Mouse (Mus musculus): ENCODE data around the gene Mbd6. TPM values are rescaled to one million over a fixed set of nuclear protein-coding genes. Genes with fewer than 3 reads are reported as not detected.

Mbd6 gene
- polyA plus RNA-seq (2015; fragmentation: Nextera tagmentation; extraction: Ambion mirVana): 12.6 and 15.3 TPM in 2 replicates

DNA sequence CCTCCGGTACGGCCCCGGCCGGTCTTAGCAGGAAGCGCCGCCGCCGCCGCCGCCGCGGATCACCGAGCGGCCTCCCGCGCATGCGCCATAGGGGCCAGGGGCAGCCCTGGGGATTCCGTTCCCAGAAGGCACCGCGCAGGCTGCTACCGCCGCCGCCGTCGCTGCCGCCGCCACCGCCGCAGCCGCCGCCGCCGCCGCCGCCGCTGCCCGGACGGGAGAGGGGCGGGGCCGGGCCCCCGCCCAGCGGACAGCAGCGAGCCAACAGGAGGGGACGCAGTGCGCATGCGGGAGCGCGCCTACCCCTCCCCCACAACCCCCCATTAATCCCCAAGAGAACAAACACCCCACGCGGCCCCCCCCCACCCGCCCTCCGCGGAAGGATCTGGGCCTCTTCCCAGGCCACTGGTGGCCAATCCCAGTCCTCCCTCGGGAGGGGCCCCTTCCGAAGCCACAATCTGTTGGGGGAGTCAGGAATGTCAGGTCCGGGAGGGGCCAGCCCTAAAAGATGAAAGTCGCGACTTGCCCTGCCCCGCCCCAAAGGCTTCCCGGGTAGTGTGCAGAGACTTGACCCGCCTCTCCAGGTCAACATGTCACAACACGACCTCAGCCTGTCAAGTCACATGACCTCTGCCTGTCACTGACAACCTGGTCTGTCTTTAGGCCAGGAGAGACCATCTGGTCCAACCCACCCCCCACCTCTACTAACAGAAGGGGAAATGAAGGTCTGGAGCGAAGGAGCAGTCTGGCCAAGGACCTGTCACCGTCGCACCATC lies at the start of gene Mbd6:
TSS of gene Mbd6 (minus strand) at position 219 of the 773 bp plus-strand sequence.
- H3K9ac ChIP-seq (ENCODE audit: low read depth, low read length): peak within 1 kb of the TSS; percentile 81
- peaks cover 37% of the 10 kb centered on the region for H3K4me1 ChIP-seq (ENCODE audit: control insufficient read depth, insufficient read depth, low read length)
- H3K4me2 ChIP-seq (ENCODE audit: low read length): peak within 1 kb of the TSS; percentile 72
- peak; percentile 3; the same call in 1 of the 2 replicates for ATAC-seq
- peaks cover 12% of the 10 kb centered on the region; the same call in 1 of the 2 replicates for H3K36me3 ChIP-seq (ENCODE audit: control insufficient read depth, insufficient read depth, low read length)
- H3K27me3 ChIP-seq (ENCODE audit: control insufficient read depth, insufficient read depth, low read depth, low read length): no peaks in the 10 kb centered on the region
- no peaks in the 10 kb centered on the region for H3K9me3 ChIP-seq (replicated peaks; ENCODE audit: control insufficient read depth, low read length, poor library complexity, severe bottlenecking)
- peak within 1 kb of the TSS; percentile 96 for H3K27ac ChIP-seq (ENCODE audit: low read length)
- peak within 1 kb of the TSS; percentile 63 for H3K4me3 ChIP-seq (ENCODE audit: low read depth, low read length)
- WGBS: 0% methylated on average over 28 of the region's 65 CpGs

DNA sequence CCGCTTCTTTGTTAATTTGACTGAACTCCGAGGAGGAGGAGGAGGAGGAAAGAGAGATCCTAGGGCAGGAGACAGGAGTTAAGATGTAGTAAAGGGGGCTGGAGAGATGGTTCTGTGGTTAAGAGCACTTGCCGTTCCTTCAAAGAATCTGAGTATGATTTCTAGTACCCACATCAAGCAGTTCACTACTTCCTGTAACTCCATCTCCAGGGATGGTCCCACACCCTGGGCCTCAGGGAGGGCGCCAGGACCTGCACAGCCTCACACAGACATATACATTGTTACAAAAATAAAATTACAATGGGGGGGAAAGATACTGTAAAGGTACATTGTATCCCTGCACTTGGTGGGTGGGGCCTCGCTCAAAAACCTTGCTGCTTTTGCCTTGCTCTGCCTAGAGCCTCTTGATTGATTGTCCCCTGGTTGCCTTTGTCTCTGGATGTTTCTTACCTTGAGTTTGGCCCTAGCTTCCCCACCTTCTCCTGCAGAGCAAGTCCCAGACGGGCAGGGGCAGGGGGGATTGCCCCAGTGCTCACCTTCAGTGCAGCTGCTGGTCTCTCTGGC lies 48.8 kb upstream of the Mbd6 start:
- Histone ChIP-seq H3K4me3 (ENCODE audit: low read depth, low read length) (no peak overlapping the region), H3K9me3 (replicated peaks; ENCODE audit: control insufficient read depth, low read length, poor library complexity, severe bottlenecking) (no peaks in the 10 kb centered on the region), H3K36me3 (ENCODE audit: control insufficient read depth, insufficient read depth, low read length) (no peaks in the 10 kb centered on the region), H3K27me3 (ENCODE audit: control insufficient read depth, insufficient read depth, low read depth, low read length) (peaks cover 28% of the 10 kb centered on the region), H3K4me1 (ENCODE audit: control insufficient read depth, insufficient read depth, low read length) (peaks cover 28% of the 10 kb centered on the region), H3K27ac (ENCODE audit: low read length) (no peak overlapping the region), H3K9ac (ENCODE audit: low read depth, low read length) (no peak overlapping the region), H3K4me2 (ENCODE audit: low read length) (no peak overlapping the region)
- ATAC-seq: no peak
- WGBS: 86% methylated on average over 6 of the region's 6 CpGs

DNA sequence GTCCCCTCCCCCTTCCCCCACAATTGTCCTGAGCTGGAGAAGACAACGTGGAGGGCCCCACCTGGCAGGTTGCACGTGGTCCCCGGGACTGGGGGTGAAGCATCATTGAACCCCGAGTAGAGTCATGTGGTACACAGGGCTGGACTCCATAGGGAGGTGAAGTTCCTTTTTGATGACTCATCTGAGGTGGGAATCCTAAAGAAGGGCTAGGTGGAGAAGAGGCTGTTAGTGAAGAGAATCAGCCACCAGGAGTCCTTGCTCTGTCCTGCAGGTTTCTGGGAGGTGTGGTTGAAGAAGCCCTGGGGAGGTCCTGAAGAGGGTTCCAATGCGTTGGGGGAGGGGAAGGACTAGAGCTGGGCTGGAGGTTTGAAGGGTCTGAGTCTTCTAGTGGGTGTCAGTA lies 48.1 kb upstream of the Mbd6 start:
- no peak overlapping the region for H3K9ac ChIP-seq (ENCODE audit: low read depth, low read length)
- 66% methylated on average over 5 of the region's 5 CpGs for WGBS
- no peak overlapping the region for H3K27ac ChIP-seq (ENCODE audit: low read length)
- no peak overlapping the region for H3K4me3 ChIP-seq (ENCODE audit: low read depth, low read length)
- no peak for ATAC-seq
- no peaks in the 10 kb centered on the region for H3K36me3 ChIP-seq (ENCODE audit: control insufficient read depth, insufficient read depth, low read length)
- peaks cover 24% of the 10 kb centered on the region for H3K27me3 ChIP-seq (ENCODE audit: control insufficient read depth, insufficient read depth, low read depth, low read length)
- H3K4me2 ChIP-seq (ENCODE audit: low read length): no peak overlapping the region
- H3K9me3 ChIP-seq (replicated peaks; ENCODE audit: control insufficient read depth, low read length, poor library complexity, severe bottlenecking): no peaks in the 10 kb centered on the region
- H3K4me1 ChIP-seq (ENCODE audit: control insufficient read depth, insufficient read depth, low read length): peaks cover 24% of the 10 kb centered on the region

DNA sequence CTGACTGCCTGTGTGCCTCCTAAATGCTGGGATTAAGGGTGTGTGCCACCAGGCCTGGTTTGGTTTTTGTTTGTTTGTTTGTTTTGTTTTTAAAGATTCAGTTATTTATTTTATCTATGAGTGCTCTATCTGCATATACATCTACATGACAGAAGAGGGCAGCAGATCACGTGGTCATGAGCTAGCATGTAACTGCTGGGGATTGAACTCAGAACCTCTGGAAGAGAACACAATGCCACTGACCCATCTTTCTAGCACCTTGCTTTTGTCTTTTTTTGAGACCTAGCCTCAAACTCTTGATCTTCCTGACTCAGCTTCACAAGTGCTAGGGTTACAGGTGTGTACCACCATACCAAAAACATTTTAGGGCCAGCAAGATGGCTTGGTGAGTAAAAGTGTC lies 46.5 kb upstream of the Mbd6 start:
- no peak for ATAC-seq
- peaks cover 9% of the 10 kb centered on the region for H3K27me3 ChIP-seq (ENCODE audit: control insufficient read depth, insufficient read depth, low read depth, low read length)
- no peaks in the 10 kb centered on the region for H3K9me3 ChIP-seq (replicated peaks; ENCODE audit: control insufficient read depth, low read length, poor library complexity, severe bottlenecking)
- H3K27ac ChIP-seq (ENCODE audit: low read length): no peak overlapping the region
- peaks cover 14% of the 10 kb centered on the region for H3K4me1 ChIP-seq (ENCODE audit: control insufficient read depth, insufficient read depth, low read length)
- no peak overlapping the region for H3K4me3 ChIP-seq (ENCODE audit: low read depth, low read length)
- H3K9ac ChIP-seq (ENCODE audit: low read depth, low read length): no peak overlapping the region
- WGBS: 62% methylated on average over 1 of the region's 1 CpGs
- H3K36me3 ChIP-seq (ENCODE audit: control insufficient read depth, insufficient read depth, low read length): no peaks in the 10 kb centered on the region
- no peak overlapping the region for H3K4me2 ChIP-seq (ENCODE audit: low read length)

DNA sequence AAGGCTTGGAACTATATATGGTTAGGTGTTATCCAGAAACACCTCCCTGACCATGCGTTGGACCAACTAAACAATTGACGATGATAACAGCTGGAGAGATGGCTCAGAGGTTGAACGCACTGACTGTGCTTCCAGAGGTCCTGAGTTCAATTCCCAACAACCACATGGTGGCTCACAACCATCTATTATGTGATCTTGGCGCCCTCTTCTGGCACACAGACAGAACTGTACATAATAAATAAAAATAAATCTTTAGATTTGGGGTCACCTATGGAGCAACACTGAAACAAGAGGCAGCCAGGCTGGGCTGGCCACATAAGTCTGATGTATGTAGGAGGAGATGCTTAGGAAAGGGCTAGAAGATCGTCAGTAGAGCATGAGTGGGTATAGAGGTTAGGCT lies 44.3 kb upstream of the Mbd6 start:
- ATAC-seq: no peak
- Histone ChIP-seq H3K4me2 (ENCODE audit: low read length) (no peak overlapping the region), H3K4me3 (ENCODE audit: low read depth, low read length) (no peak overlapping the region), H3K27ac (ENCODE audit: low read length) (no peak overlapping the region), H3K9ac (ENCODE audit: low read depth, low read length) (no peak overlapping the region), H3K9me3 (replicated peaks; ENCODE audit: control insufficient read depth, low read length, poor library complexity, severe bottlenecking) (no peaks in the 10 kb centered on the region), H3K4me1 (ENCODE audit: control insufficient read depth, insufficient read depth, low read length) (no peaks in the 10 kb centered on the region), H3K36me3 (ENCODE audit: control insufficient read depth, insufficient read depth, low read length) (no peaks in the 10 kb centered on the region), H3K27me3 (ENCODE audit: control insufficient read depth, insufficient read depth, low read depth, low read length) (peaks cover 15% of the 10 kb centered on the region)
- 67% methylated on average over 5 of the region's 5 CpGs for WGBS

DNA sequence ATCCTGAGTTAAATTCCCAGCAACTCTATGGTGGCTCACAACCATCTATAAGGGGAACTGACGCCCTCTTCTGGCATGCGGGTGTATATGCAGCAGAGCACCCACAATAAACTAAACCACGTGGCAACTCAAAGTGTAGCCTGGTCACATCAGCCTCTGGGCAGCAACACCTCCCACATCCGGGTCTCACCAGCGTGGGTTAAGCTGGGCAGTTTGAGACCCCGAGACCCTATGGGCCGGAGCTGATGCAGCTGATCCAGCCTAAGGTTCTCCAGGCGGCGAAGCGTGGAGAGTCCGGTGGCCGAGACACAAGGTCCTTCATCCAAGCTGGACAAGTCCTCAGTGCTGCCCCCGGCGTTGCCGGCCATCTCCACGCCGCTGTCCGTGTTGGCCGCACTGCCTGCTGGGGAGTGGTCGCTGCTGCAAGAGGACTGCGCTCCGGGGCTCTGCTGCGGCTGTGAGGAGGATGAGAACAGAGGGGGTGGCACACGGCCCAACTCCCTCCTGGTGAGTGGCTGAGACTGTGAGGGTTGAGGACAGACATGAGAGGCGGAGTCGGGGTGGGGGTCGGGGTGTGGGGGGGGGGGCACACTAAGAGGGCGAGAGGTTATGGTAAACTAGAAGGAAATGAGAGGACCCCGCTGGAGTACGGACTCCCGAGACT lies 43.5 kb upstream of the Mbd6 start:
- ATAC-seq: no peak
- no peaks in the 10 kb centered on the region for H3K36me3 ChIP-seq (ENCODE audit: control insufficient read depth, insufficient read depth, low read length)
- H3K4me3 ChIP-seq (ENCODE audit: low read depth, low read length): peak overlapping the region; percentile 30
- H3K9ac ChIP-seq (ENCODE audit: low read depth, low read length): peak overlapping the region; percentile 50; the same call in 1 of the 2 replicates
- no peaks in the 10 kb centered on the region for H3K9me3 ChIP-seq (replicated peaks; ENCODE audit: control insufficient read depth, low read length, poor library complexity, severe bottlenecking)
- H3K27ac ChIP-seq (ENCODE audit: low read length): no peak overlapping the region
- 32% methylated on average over 29 of the region's 31 CpGs for WGBS
- peaks cover 23% of the 10 kb centered on the region for H3K27me3 ChIP-seq (ENCODE audit: control insufficient read depth, insufficient read depth, low read depth, low read length)
- H3K4me1 ChIP-seq (ENCODE audit: control insufficient read depth, insufficient read depth, low read length): no peaks in the 10 kb centered on the region
- peak overlapping the region; percentile 45 for H3K4me2 ChIP-seq (ENCODE audit: low read length)

DNA sequence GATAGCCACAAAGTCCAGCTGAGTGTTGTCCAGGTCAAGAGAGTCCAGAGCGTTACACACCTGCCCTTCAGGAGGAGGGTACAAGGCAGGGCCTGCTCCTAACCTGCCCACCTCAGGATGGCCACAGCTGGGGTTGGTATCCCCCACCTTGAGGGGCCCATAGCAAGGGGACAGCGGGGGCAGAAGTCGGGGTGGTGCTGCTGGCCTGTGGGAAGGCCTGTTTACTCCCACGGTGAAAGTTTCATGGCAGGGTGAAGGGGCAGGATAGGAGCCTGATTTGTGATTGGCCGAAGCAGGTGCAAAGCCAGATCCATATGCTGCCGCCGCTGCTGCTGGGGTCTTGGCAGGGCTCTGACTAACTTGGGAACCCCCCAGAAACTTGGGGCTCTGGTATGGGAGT lies 41.4 kb upstream of the Mbd6 start:
- Histone ChIP-seq H3K36me3 (ENCODE audit: control insufficient read depth, insufficient read depth, low read length) (no peaks in the 10 kb centered on the region), H3K4me1 (ENCODE audit: control insufficient read depth, insufficient read depth, low read length) (peaks cover 7% of the 10 kb centered on the region), H3K27ac (ENCODE audit: low read length) (no peak overlapping the region), H3K4me2 (ENCODE audit: low read length) (no peak overlapping the region), H3K9ac (ENCODE audit: low read depth, low read length) (no peak overlapping the region), H3K4me3 (ENCODE audit: low read depth, low read length) (no peak overlapping the region), H3K9me3 (replicated peaks; ENCODE audit: control insufficient read depth, low read length, poor library complexity, severe bottlenecking) (no peaks in the 10 kb centered on the region), H3K27me3 (ENCODE audit: control insufficient read depth, insufficient read depth, low read depth, low read length) (peaks cover 37% of the 10 kb centered on the region)
- ATAC-seq: no peak
- 88% methylated on average over 5 of the region's 7 CpGs for WGBS

DNA sequence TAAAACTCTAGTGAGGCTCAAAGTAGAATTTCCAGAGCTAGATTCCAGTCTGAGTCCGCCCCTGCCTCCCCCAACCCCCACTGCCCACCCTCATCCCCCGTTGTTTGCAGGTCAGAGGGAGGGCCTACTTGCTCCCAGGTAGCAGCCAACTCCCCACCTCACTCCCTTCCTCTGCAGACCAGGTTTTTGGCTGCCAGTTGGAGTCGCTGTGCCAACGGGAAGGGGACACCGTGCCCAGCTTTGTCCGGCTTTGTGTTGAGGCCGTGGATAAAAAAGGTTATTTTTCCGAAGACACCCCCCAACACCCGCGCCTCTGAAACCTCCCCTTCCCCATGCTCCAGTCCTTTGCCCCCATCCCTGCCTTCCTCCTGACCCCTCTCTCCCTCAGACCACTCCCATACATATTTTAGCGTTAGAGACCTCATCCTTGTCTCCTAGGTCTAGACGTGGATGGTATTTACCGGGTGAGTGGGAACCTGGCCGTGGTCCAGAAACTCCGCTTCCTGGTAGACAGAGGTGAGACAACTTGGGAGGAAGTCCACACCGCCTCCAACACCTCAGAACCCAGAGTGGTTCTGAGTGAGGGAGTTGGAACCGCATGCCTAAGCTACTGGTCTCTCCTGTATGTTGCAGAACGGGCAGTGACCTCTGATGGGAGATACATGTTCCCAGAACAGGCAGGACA lies 38.8 kb upstream of the Mbd6 start:
- Histone ChIP-seq H3K9me3 (replicated peaks; ENCODE audit: control insufficient read depth, low read length, poor library complexity, severe bottlenecking) (no peaks in the 10 kb centered on the region), H3K27ac (ENCODE audit: low read length) (no peak overlapping the region), H3K4me3 (ENCODE audit: low read depth, low read length) (no peak overlapping the region), H3K36me3 (ENCODE audit: control insufficient read depth, insufficient read depth, low read length) (no peaks in the 10 kb centered on the region), H3K4me2 (ENCODE audit: low read length) (no peak overlapping the region), H3K9ac (ENCODE audit: low read depth, low read length) (no peak overlapping the region), H3K27me3 (ENCODE audit: control insufficient read depth, insufficient read depth, low read depth, low read length) (peaks cover 61% of the 10 kb centered on the region), H3K4me1 (ENCODE audit: control insufficient read depth, insufficient read depth, low read length) (peaks cover 7% of the 10 kb centered on the region)
- WGBS: 48% methylated on average over 18 of the region's 18 CpGs
- no peak for ATAC-seq

All from midbrain, embryonic 16.5 days (tissue).